Mouse (Mus musculus) lung, postnatal 0 days (tissue): Measurements from ENCODE around the gene BC005537.

Experiments used
- CTCF ChIP-seq: IDR thresholded peaks from 2 replicates; pipeline ENCODE4 v1.5.1; 2016; ENCODE audit warnings: antibody characterized with exemption, mild to moderate bottlenecking
- EP300 ChIP-seq: IDR thresholded peaks from 2 replicates; pipeline ENCODE4 v1.6.1; 2016; ENCODE audit warnings: antibody characterized with exemption, mild to moderate bottlenecking, control low read depth

GRCm38 (mm10) chr13:24831353-24832130, 30.1 kb downstream of the BC005537 start, which contains the start of the genes Acot13 and Tdp2:
- TF ChIP-seq CTCF (peak; percentile 29), EP300 (no peak)
